Mouse (Mus musculus): Measurements from ENCODE around the gene Zfp422.
"Not testable (repeated sequence)": the region's sequence is repeated elsewhere in the genome, so short reads cannot be mapped to it uniquely, and the experiment has no call there.

GRCm38 (mm10) chr6:116626417-116626816 lies 2.4 kb downstream of the Zfp422 start:
- not testable (repeated sequence) for TF ChIP-seq GABPA (IDR thresholded peaks at IDR 0.05; ENCODE audit: insufficient replicate concordance, low read depth, low read length); ZMIZ1 (IDR thresholded peaks at IDR 0.05; ENCODE audit: low read depth, low read length); ELF1 (IDR thresholded peaks at IDR 0.05; ENCODE audit: low read depth, low read length); CTCF (conservative IDR thresholded peaks at IDR 0.05 in 1 of 2, IDR thresholded peaks at IDR 0.05 in 1 of 2; ENCODE audit: low read depth in 2 of 2, low read length in 2 of 2); MYC (IDR thresholded peaks at IDR 0.05; ENCODE audit: low read depth, low read length); MAX (IDR thresholded peaks at IDR 0.05; ENCODE audit: low read length); CHD2 (IDR thresholded peaks at IDR 0.05; ENCODE audit: low read length); EP300 (IDR thresholded peaks at IDR 0.05; ENCODE audit: low read length); USF1 (IDR thresholded peaks at IDR 0.05; ENCODE audit: low read depth, low read length); IRF4 (IDR thresholded peaks at IDR 0.05; ENCODE audit: low read depth, low read length); UBTF (IDR thresholded peaks at IDR 0.05; ENCODE audit: low read depth, low read length); POLR2A (IDR thresholded peaks at IDR 0.05; ENCODE audit: low read depth, low read length); ZNF384 (IDR thresholded peaks at IDR 0.05; ENCODE audit: low read depth, low read length)

Measured in CH12.LX (cell line).